Mouse (Mus musculus): ENCODE results near the gene Capn1. TPM values are rescaled to one million over a fixed set of nuclear protein-coding genes. Genes with fewer than 3 reads are reported as not detected.

Gene Capn1
- total and polyA plus RNA-seq, 3 experiments: 42.5 to 75.2 TPM; not detected in 1

DNA sequence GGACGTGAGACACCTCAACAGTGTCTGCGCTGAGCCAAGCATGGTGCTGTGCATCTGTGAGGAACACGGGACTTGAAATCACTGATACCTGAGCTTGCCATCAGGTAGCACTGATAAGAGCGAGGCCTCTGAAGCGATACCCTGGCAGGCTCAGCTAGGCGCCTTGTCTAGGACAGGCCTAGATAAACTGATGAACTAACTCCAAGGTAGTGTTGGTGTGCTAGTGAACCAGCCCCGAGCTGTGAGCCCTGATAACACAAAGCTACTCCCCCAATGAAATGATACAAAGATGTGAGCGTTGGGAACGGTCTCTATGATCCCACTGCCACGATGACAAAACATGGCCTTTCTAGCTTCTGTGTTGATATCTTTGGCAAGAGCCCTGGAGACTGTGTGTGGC lies 48.0 kb downstream of the Capn1 start (continued):
- TF ChIP-seq CHD1 (IDR thresholded peaks at IDR 0.05; ENCODE audit: low read depth, low read length): no peak

DNA sequence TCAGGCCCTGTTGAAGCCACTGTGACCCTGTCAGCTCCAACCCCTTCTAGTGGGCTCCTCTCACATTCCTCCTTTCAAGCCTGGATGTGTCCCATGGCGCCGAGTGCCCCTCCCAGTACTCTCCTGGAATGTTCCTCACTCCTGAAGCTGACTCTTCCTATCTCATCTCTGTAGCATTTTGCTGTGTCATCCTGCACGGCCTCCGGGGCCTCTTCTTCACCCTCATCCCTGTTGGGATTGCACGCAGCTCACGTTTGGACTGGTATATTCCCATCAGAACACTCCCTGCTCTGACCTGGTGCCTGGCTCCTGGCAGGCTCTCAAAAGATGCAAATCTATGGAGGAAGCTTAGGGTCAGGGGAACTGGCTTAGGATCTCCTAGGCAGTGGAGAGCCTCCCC lies 48.9 kb downstream of the Capn1 start:
- DNase-seq (ENCODE audit: low read depth, low spot score): peak; percentile 53
- H3K27ac ChIP-seq (ENCODE audit: control insufficient read depth, low read depth, low read length): peak overlapping the region; percentile 20; the same call in 1 of the 2 replicates
- H3K27me3 ChIP-seq (ENCODE audit: control insufficient read depth in 1 of 2, insufficient read depth in 2 of 2, low read length in 2 of 2): no peaks in the 10 kb centered on the region
- peaks cover 18% of the 10 kb centered on the region for H3K79me2 ChIP-seq (ENCODE audit: control insufficient read depth, insufficient read depth, low read length, poor library complexity)
- H3K4me1 ChIP-seq (ENCODE audit: control insufficient read depth in 1 of 2, insufficient read depth in 2 of 2, low read length in 2 of 2): peaks cover 0 to 32% of the 10 kb centered on the region in 2 experiments; a peak in 3 of 4 replicates
- H3K36me3 ChIP-seq (ENCODE audit: control insufficient read depth in 1 of 2, insufficient read depth in 2 of 2, low read length in 2 of 2): peaks cover 0 to 22% of the 10 kb centered on the region in 2 experiments; a peak in 2 of 4 replicates
- H3K9ac ChIP-seq (ENCODE audit: control insufficient read depth, low read depth, low read length, poor library complexity, severe bottlenecking): peak overlapping the region; percentile 42; the same call in 1 of the 2 replicates
- no peaks in the 10 kb centered on the region for H3K9me3 ChIP-seq (replicated peaks; ENCODE audit: insufficient read depth, low read length)
- H3K4me3 ChIP-seq (ENCODE audit: control insufficient read depth in 1 of 2, insufficient read depth in 1 of 2, low read depth in 2 of 2, low read length in 2 of 2): no peak overlapping the region
- peak; percentile 36; the same call in 1 of the 2 replicates for TF ChIP-seq BHLHE40 (IDR thresholded peaks at IDR 0.05; ENCODE audit: borderline replicate concordance, low read depth, low read length)
- TF ChIP-seq CHD2 (IDR thresholded peaks at IDR 0.05; ENCODE audit: low read length): no peak
- TF ChIP-seq ZNF384 (IDR thresholded peaks at IDR 0.05; ENCODE audit: low read depth, low read length): no peak
- no peak for TF ChIP-seq HCFC1 (IDR thresholded peaks at IDR 0.05; ENCODE audit: low read depth, low read length)
- no peak for TF ChIP-seq NRF1 (IDR thresholded peaks at IDR 0.05; ENCODE audit: insufficient read depth, low read depth, low read length, poor library complexity, severe bottlenecking)
- TF ChIP-seq POLR2AphosphoS5 (IDR thresholded peaks at IDR 0.05; ENCODE audit: borderline replicate concordance, low read depth, low read length): no peak
- no peak for TF ChIP-seq GATA1 (IDR thresholded peaks at IDR 0.05; ENCODE audit: low read depth, low read length)
- peak in 1 of 2 experiments; percentile 21; a peak in 1 of 4 replicates for TF ChIP-seq EP300 (IDR thresholded peaks at IDR 0.05; ENCODE audit: low read depth in 1 of 2, low read length in 2 of 2)
- TF ChIP-seq GABPA (IDR thresholded peaks at IDR 0.05; ENCODE audit: low read depth, low read length): 0 out of 2 replicates have a peak, but pooled peaks have one; percentile 50
- no peak for TF ChIP-seq RAD21 (IDR thresholded peaks at IDR 0.05; ENCODE audit: low read depth, low read length)
- TF ChIP-seq SIN3A (IDR thresholded peaks at IDR 0.05; ENCODE audit: low read length): peak; percentile 39; the same call in 1 of the 2 replicates
- no peak for TF ChIP-seq TBP (IDR thresholded peaks at IDR 0.05; ENCODE audit: low read depth, low read length)
- TF ChIP-seq RCOR1 (IDR thresholded peaks at IDR 0.05; ENCODE audit: low read depth, low read length): 0 out of 2 replicates have a peak, but pooled peaks have one; percentile 14
- 0 out of 2 replicates have a peak, but pooled peaks have one; percentile 19 for TF ChIP-seq MAZ (IDR thresholded peaks at IDR 0.05; ENCODE audit: low read depth, low read length)
- TF ChIP-seq MYB (IDR thresholded peaks at IDR 0.05; ENCODE audit: low read depth, low read length): no peak
- TF ChIP-seq MAX (IDR thresholded peaks at IDR 0.05; ENCODE audit: low read length): no peak
- TF ChIP-seq MEF2A (IDR thresholded peaks at IDR 0.05; ENCODE audit: extremely low read depth, insufficient replicate concordance, low read depth, low read length, poor library complexity, severe bottlenecking): no peak
- no peak for TF ChIP-seq UBTF (IDR thresholded peaks at IDR 0.05; ENCODE audit: borderline replicate concordance, insufficient read depth, low read depth, low read length)
- TF ChIP-seq USF1 (IDR thresholded peaks at IDR 0.05; ENCODE audit: low read depth, low read length): no peak

All from MEL (cell line).